Mouse (Mus musculus) bone marrow, adult 2 months (tissue): Measurements from ENCODE around the gene Ifit2.

Experiments used
- CTCF ChIP-seq: fragments of 200-500 bp; IDR thresholded peaks from 2 replicates; pipeline ENCODE4 v1.5.1; 2011; ENCODE audit warnings: low read length, control low read depth; ENCODE audit not compliant: control insufficient read depth, insufficient read depth
- POLR2A ChIP-seq: fragments of 200-500 bp; IDR thresholded peaks from 2 replicates; pipeline ENCODE4 v1.6.1; 2011; ENCODE audit warnings: low read depth, mild to moderate bottlenecking, control low read depth, low read length, borderline replicate concordance; ENCODE audit not compliant: control insufficient read depth

- TF ChIP-seq CTCF (no peak), POLR2A (no peak)
Observed at GRCm38 (mm10) chr19:34624663-34625062, 74.2 kb downstream of the Ifit2 start.
